Mouse (Mus musculus) intestine, embryonic 16.5 days (tissue): Measurements from ENCODE around the gene Pnma1. TPM values are rescaled to one million over a fixed set of nuclear protein-coding genes. Genes with fewer than 3 reads are reported as not detected.

Experiments
- ATAC-seq: fragments of 200-750 bp; cut with Nextera tagmentation; 2 replicates; pipeline ENCODE4 v1.8.0; 2017; ENCODE audit warnings: moderate TSS enrichment, moderate library complexity
- H3K27ac ChIP-seq: fragments of 300-500 bp; sonication (generic); 2 replicates; pipeline ENCODE4 v1.5.1; 2014; ENCODE audit warnings: mild to moderate bottlenecking, low read length
- H3K27me3 ChIP-seq: fragments of 300-500 bp; sonication (generic); replicated peaks from 2 replicates; pipeline ENCODE4 v1.6.1; 2014; ENCODE audit warnings: low read length, control low read depth, mixed read lengths; ENCODE audit not compliant: control insufficient read depth, insufficient read depth
- H3K36me3 ChIP-seq: fragments of 300-500 bp; sonication (generic); 2 replicates; pipeline ENCODE4 v1.6.1; 2014; ENCODE audit warnings: low read length, control low read depth; ENCODE audit not compliant: control insufficient read depth, insufficient read depth
- H3K4me1 ChIP-seq: fragments of 300-500 bp; sonication (generic); 2 replicates; pipeline ENCODE4 v1.6.1; 2014; ENCODE audit warnings: low read length, control low read depth, mixed read lengths; ENCODE audit not compliant: control insufficient read depth, insufficient read depth
- H3K4me2 ChIP-seq: fragments of 300-500 bp; sonication (generic); 2 replicates; pipeline ENCODE4 v1.6.1; 2014; ENCODE audit warnings: low read depth, low read length, control low read depth
- H3K4me3 ChIP-seq: fragments of 300-500 bp; sonication (generic); 2 replicates; pipeline ENCODE4 v1.5.1; 2014; ENCODE audit warnings: mild to moderate bottlenecking, low read length
- H3K9ac ChIP-seq: fragments of 300-500 bp; sonication (generic); 2 replicates; pipeline ENCODE4 v1.6.1; 2014; ENCODE audit warnings: low read depth, low read length
- H3K9me3 ChIP-seq: fragments of 300-500 bp; sonication (generic); 2 replicates; pipeline ENCODE4 v1.6.1; 2016; ENCODE audit warnings: low read length, control low read depth; ENCODE audit not compliant: control insufficient read depth
- WGBS: fragments of 180-500 bp; shearing (Covaris S2); extraction: QIAGEN DNeasy Blood & Tissue Kit; methylation state at CpG from one replicate; pipeline ENCODE4 v1.1.7; 2014; 5-methylcytosine and 5-hydroxymethylcytosine counted together
- polyA plus RNA-seq: library from polyadenylated mRNA; unstranded; fragments of >200 nt; fragmentation: Nextera tagmentation; extraction: Ambion mirVana; gene quantifications from 2 replicates; pipeline ENCODE4 v1.2.1, GENCODE M21; 2015

Pnma1 gene
- polyA plus RNA-seq, 1 experiment from 2014 or later: 0.67 TPM

DNA sequence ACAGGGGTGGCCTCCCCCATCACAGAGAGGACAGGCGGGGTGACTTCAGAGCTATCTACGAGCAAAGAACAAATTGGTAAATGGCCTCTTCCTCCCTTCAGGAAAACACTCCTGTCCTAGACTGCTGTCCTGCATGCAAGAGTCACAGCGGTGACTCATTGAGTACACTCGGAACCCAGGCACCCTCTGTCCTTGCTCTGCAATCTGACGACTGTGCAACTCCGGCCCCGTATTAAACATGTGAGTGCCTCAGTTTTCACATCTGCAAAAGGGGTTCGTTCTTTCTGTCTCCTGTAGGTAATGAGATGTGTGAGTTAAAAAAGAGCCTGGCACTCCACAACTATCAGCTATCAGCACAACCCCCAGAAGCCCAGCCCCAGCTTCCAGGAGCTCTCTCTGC, 12.2 kb upstream of the Pnma1 start:
- Histone ChIP-seq H3K4me3 (no peak overlapping the region), H3K9me3 (no peaks in the 10 kb centered on the region), H3K36me3 (peaks cover 35% of the 10 kb centered on the region), H3K4me1 (peaks cover 7% of the 10 kb centered on the region; the same call in 1 of the 2 replicates), H3K27ac (no peak overlapping the region), H3K27me3 (no peaks in the 10 kb centered on the region), H3K9ac (no peak overlapping the region), H3K4me2 (no peak overlapping the region)
- ATAC-seq: no peak
- 93% methylated on average over 8 of the region's 8 CpGs for WGBS

DNA sequence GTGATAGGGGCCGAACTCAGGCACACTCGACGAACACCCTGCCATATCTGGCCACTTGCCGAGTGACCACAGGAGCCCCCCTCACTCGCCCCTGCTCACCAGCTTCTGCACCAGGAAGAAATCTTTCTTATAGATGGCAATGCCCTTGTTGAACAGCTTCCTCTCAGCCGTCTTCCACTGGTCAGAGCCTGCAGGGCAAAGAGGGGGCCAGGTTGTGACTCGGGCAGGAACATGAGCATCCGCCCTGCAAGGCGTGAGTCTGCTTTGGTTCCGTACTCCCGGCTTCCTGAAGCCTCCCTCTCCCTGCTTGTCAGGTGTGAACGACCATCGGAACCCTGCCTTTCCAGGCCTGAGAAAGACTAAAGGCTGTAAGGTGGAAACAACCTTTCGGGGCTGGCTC, 9.9 kb upstream of the Pnma1 start:
- no peak overlapping the region for H3K4me2 ChIP-seq
- H3K36me3 ChIP-seq: peaks cover 35% of the 10 kb centered on the region
- 85% methylated on average over 14 of the region's 14 CpGs for WGBS
- no peak overlapping the region for H3K27ac ChIP-seq
- H3K9ac ChIP-seq: no peak overlapping the region
- peaks cover 8% of the 10 kb centered on the region; the same call in 1 of the 2 replicates for H3K4me1 ChIP-seq
- ATAC-seq: no peak
- no peak overlapping the region for H3K4me3 ChIP-seq
- H3K27me3 ChIP-seq: no peaks in the 10 kb centered on the region
- no peaks in the 10 kb centered on the region for H3K9me3 ChIP-seq

DNA sequence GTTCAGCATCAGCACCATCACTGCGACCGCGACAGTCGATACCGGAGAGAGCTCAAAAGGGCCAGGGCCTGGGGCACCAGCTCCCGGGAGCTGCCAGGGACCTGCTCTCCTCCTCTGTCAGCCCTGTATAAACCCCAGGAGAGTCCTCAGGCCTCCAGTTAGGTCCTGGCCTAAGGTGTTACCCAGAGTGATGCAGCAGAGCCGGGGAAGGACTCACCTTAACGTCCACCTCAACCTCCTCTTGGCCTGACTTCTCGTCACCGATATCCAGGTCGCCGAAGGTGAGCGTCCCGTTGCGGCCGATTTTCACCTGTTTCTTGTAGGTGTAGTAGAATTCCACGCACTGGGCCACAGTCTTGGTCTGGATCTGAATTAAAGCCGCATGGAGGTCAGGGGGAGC, 7.9 kb upstream of the Pnma1 start:
- H3K9ac ChIP-seq: no peak overlapping the region
- no peak overlapping the region for H3K27ac ChIP-seq
- no peaks in the 10 kb centered on the region for H3K9me3 ChIP-seq
- WGBS: 95% methylated on average over 18 of the region's 18 CpGs
- H3K4me3 ChIP-seq: no peak overlapping the region
- H3K27me3 ChIP-seq: no peaks in the 10 kb centered on the region
- peaks cover 21% of the 10 kb centered on the region for H3K4me1 ChIP-seq
- H3K36me3 ChIP-seq: peaks cover 27% of the 10 kb centered on the region
- no peak overlapping the region for H3K4me2 ChIP-seq
- no peak for ATAC-seq

DNA sequence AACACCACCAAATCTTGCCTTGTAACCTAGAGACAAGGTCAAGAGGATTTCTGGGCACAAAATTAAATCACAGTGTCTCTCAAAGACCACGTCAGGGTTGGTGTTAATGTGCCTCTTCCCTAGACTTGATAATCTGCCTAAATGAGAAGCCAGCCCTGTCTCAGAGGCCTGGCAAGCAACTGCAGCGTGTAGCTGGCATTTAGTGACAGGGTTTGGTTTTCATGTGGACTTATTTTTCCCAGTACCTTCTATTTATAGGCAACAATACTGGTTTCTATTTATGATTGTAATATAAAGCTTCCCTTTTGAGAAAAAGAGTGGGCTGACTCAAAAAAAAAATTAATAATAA, 7.2 kb upstream of the Pnma1 start:
- WGBS: 85% methylated on average over 2 of the region's 2 CpGs
- ATAC-seq: no peak

DNA sequence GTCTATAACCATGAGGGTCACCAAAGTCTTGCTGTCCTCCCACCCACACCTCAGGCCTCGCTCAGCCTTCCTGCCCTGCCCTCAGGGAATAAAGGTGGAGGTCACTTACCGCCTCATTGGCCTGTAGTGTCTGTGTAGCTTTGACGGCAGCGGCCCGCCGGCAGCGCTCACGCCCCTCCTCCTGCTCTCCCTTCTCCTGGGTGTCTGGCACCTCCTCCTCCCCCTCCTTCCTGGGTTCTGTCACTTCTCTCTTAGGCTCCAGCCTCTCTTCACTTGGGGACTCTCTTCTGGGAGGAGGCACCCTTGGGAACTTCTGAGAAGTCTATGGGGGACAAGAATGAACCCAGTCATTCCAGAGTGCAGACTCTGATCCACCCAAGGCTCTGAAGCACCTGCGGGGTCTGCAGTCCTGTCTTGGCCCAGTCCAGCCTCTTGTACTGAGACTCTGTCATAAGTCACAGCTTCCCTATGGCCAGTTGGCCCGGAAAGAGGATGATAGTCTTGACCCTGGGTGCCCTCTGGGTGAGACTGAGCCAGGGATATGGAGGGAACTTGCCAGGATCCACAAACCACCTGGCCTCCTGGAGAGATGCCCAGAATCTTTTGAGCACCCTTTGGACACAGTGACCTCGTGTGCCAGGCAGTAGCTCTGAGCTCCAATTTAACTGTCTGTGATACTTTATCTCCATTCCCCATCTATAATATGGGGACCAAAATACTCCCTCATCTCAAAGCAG, 6.7 kb upstream of the Pnma1 start:
- Histone ChIP-seq H3K36me3 (peaks cover 21% of the 10 kb centered on the region), H3K9ac (no peak overlapping the region), H3K4me3 (no peak overlapping the region), H3K27ac (no peak overlapping the region), H3K9me3 (no peaks in the 10 kb centered on the region), H3K4me2 (no peak overlapping the region), H3K4me1 (peaks cover 24% of the 10 kb centered on the region), H3K27me3 (no peaks in the 10 kb centered on the region)
- ATAC-seq: no peak
- 65% methylated on average over 11 of the region's 11 CpGs for WGBS

More for the DNA sequence above, 7.2 kb upstream of the Pnma1 start:
- Histone ChIP-seq H3K36me3 (peaks cover 25% of the 10 kb centered on the region), H3K4me2 (no peak overlapping the region), H3K27me3 (no peaks in the 10 kb centered on the region), H3K27ac (no peak overlapping the region), H3K9me3 (no peaks in the 10 kb centered on the region), H3K4me1 (peaks cover 24% of the 10 kb centered on the region), H3K9ac (no peak overlapping the region), H3K4me3 (no peak overlapping the region)

DNA sequence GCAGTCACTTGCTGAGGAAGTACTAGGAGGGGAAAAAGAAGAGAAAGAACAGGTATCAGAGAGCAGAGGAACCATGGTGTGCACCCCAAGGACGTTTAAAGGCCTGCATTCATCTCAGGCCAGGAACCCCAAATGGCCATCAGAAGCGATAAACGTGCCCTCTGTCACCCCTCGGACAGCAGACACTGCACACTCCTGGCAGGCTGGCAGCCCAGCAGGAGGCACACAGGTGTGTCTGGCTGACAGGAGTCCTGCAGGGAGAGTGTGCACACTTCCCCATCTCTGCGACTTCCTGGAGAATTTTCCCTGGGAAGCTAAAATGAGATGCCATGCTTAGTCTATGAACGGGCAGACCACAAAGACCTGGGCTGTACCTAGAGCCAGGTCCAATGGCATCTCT, 5.1 kb upstream of the Pnma1 start:
- H3K9ac ChIP-seq: peak overlapping the region; percentile 45; the same call in 1 of the 2 replicates
- H3K27ac ChIP-seq: 0 out of 2 replicates have a peak overlapping the region, but pooled peaks have one; percentile 80
- no peak for ATAC-seq
- H3K36me3 ChIP-seq: peaks cover 16% of the 10 kb centered on the region; the same call in 1 of the 2 replicates
- peaks cover 24% of the 10 kb centered on the region for H3K4me1 ChIP-seq
- WGBS: 81% methylated on average over 6 of the region's 6 CpGs
- H3K27me3 ChIP-seq: no peaks in the 10 kb centered on the region
- no peaks in the 10 kb centered on the region for H3K9me3 ChIP-seq
- no peak overlapping the region for H3K4me3 ChIP-seq
- H3K4me2 ChIP-seq: no peak overlapping the region

DNA sequence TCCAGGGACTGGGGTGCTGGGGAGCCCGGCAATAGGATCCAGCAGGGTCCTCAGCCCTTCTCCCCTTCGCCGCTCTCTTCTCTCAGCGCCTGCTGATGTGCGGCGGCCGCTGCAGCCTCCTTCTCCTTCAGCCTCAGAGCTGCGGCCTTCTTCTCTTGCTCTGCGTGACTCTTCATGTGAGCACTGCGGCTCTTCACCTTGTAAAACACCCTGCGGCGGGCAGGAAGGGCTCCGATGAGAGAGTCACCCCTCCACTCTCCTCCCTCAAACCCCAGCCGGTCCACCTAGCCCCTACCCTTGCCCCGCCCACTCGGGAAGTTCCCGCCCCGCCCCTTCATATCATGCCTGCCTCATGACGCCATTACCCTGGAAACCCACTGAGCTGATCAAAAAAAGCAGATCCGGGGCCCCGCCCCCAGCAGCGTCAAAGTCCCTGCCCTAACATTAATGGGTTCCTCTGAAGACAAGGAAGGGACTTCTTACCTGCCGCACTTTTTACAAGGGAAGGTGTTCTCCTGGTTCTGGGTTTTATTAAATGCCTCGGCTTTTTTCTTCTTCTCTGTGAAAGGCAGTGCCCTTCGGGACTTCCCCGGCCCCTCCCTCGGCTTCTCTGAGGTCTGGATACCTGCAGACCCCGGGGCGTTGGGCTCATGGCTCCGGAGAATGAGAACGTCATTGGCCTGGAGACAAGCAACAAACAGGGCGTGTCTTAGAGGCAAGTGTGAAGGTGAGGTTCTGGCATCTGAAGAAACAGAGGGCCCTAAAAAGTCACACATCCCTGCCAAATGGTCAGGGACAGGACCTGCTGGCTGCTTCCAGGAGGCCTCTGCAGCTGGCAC, 4.3 kb upstream of the Pnma1 start:
- Histone ChIP-seq H3K4me2 (peak overlapping the region; percentile 40), H3K9ac (peak overlapping the region; percentile 45; the same call in 1 of the 2 replicates), H3K4me1 (peaks cover 30% of the 10 kb centered on the region), H3K4me3 (peak overlapping the region; percentile 12; the same call in 1 of the 2 replicates), H3K27me3 (no peaks in the 10 kb centered on the region), H3K9me3 (no peaks in the 10 kb centered on the region), H3K36me3 (peaks cover 12% of the 10 kb centered on the region; the same call in 1 of the 2 replicates), H3K27ac (peak overlapping the region; percentile 80)
- 48% methylated on average over 32 of the region's 32 CpGs for WGBS
- ATAC-seq: peak; percentile 57

DNA sequence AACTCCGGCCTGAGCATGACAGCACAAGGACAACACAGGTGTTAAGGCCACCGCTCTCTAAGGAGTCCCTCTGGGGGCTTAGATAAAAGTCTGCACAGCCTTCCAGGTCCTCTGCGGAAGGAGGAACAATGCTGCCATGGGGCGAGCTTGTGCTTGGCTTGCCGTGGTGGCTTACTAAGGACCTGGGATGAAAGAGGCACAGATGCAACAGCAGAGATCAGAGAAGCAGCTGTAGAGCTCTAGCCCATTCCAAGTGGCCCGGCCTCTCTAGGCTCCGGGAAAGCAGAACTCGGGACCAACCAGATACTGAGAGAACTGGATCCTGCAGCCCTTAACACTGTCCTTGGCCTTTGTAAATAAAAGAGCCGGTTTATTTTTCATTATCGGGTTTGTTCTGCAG, 3.6 kb upstream of the Pnma1 start:
- Histone ChIP-seq H3K4me2 (peak overlapping the region; percentile 40), H3K9me3 (no peaks in the 10 kb centered on the region), H3K27ac (peak overlapping the region; percentile 80), H3K36me3 (peaks cover 9% of the 10 kb centered on the region; the same call in 1 of the 2 replicates), H3K9ac (0 out of 2 replicates have a peak overlapping the region, but pooled peaks have one; percentile 45), H3K4me3 (0 out of 2 replicates have a peak overlapping the region, but pooled peaks have one; percentile 12), H3K4me1 (peaks cover 30% of the 10 kb centered on the region), H3K27me3 (no peaks in the 10 kb centered on the region)
- WGBS: 69% methylated on average over 10 of the region's 10 CpGs
- ATAC-seq: no peak

DNA sequence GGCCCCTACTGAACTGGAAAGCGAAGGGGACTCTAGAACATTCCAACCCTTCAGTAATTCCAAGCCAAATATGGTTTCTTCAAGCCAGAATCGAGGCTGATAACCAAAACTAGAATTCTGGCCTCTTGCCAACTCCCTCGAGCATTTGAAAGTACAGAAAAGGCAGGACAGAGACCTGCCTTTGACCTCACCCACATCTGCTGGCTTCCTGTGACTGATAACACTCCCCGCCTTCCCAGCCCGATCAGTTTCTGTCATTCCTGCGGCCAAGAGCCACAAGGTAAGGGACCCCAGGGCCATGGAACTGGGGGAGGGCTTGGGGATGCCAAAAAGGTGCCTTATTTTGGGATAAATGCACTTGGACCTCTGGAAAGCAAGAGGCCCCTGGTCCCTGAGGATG, 2.7 kb upstream of the Pnma1 start:
- Histone ChIP-seq H3K4me3 (no peak overlapping the region), H3K27ac (0 out of 2 replicates have a peak overlapping the region, but pooled peaks have one; percentile 2), H3K4me1 (peaks cover 30% of the 10 kb centered on the region), H3K9ac (no peak overlapping the region), H3K4me2 (no peak overlapping the region), H3K27me3 (no peaks in the 10 kb centered on the region), H3K9me3 (no peaks in the 10 kb centered on the region), H3K36me3 (no peaks in the 10 kb centered on the region)
- peak; percentile 34; the same call in 1 of the 2 replicates for ATAC-seq
- WGBS: 34% methylated on average over 6 of the region's 6 CpGs
